Mouse (Mus musculus) embryonic stem cell, embryonic (primary cell): Measurements from ENCODE around the gene Chst15.

ENCODE experiments used
- CTCF ChIA-PET, 4 experiments: fragments of 300-600 bp in 2 of 4; fragments of 350-600 bp in 2 of 4; sonication (Branson Sonifier 250); formaldehyde crosslinking; loops; one replicate each; lab custom pipeline; 2022; ENCODE audit warnings: inconsistent platforms in 2 of 4; lab: Charles Lee
- POLR2A ChIA-PET, 4 experiments: fragments of 300-600 bp in 2 of 4; fragments of 350-600 bp in 2 of 4; sonication (Branson Sonifier 250); formaldehyde crosslinking; loops; one replicate each; lab custom pipeline; 2022; ENCODE audit warnings: antibody characterized with exemption in 4 of 4, inconsistent platforms in 1 of 4; lab: Charles Lee

Chst15 gene

GRCm38 (mm10) chr7:132284795-132285194 lies 32.2 kb downstream of the Chst15 start:
- POLR2A ChIA-PET: no interaction called here

DNA sequence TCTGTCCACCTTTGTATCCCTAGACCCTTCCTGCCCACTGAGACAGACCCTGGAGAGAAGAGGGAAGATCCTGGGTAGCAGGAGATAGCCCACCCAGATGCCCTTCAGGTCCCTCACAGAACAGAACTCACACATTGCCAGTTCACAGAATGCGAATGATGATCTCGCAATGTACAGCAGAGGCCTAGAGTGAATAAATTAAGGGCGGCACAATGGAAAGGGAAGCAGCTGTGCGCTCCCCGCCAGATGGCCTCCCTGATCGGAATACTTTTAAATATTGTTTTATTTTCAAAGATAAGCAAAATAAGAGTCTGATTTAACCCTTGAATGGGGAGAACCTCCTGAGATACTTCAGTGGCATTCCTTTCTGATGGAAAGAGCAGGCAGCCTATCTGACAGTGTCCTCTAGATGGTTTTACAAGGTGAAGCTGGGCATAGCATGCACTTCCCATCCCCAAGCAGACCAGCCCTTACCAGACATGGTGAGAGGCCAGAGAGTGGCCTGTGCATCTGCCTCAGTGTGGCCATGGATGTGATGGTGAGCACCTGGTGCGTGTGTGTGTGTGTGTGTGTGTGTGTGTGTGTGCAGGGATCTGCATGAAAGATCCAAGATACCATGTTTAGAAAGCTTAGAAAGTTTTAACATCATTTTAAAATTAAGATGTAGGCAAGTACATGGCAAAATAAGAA lies 32.8 kb downstream of the Chst15 start:
- POLR2A ChIA-PET: no interaction called here
- CTCF ChIA-PET: interaction anchor here in 1 of 4 experiments (0.7 kb wide), 1 partner anchor 40 kb away, joined by 3 read pairs; no protein-coding TSS in a partner anchor

More at GRCm38 (mm10) chr7:132284795-132285194, 32.2 kb downstream of the Chst15 start:
- CTCF ChIA-PET: interaction anchor here in 1 of 4 experiments (0.7 kb wide), 1 partner anchor 39 kb away, joined by 3 read pairs; no protein-coding TSS in a partner anchor

- CTCF ChIA-PET: interaction anchor here in 1 of 4 experiments (0.6 kb wide), 1 partner anchor 628 kb away, joined by 3 read pairs; no protein-coding TSS in a partner anchor
- POLR2A ChIA-PET: no interaction called here
Observed at GRCm38 (mm10) chr7:132282576-132282975, 34.5 kb downstream of the Chst15 start.

- ChIA-PET CTCF (no interaction called here), POLR2A (no interaction called here)
Observed at GRCm38 (mm10) chr7:132282161-132282560, 34.9 kb downstream of the Chst15 start.

- ChIA-PET CTCF (no interaction called here), POLR2A (no interaction called here)
Observed at GRCm38 (mm10) chr7:132281753-132282152, 35.3 kb downstream of the Chst15 start.

DNA sequence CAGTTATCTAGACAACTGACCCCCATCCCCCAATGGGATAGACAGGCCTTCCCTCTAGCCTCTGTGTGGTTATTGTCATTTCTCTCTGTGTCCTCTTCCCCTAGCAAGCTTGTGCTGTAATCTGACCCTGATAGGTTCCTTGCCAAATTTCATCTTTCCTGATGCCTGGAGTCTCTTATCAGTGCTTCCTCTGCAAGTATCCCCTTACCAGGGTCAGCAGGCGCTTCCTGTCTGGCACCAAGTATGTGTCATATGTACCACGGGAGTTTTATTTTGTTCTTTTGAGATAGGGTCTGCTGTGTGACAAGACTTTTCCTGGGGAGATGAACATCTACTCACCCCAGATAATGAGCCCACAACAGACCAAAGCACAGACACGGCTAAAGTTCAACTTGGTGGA lies 38.4 kb downstream of the Chst15 start:
- ChIA-PET POLR2A (no interaction called here), CTCF (interaction anchor here in 1 of 4 experiments (0.5 kb wide), 1 partner anchor 9 kb away, joined by 3 read pairs; no protein-coding TSS in a partner anchor)

GRCm38 (mm10) chr7:132276287-132276686 lies 40.7 kb downstream of the Chst15 start:
- CTCF ChIA-PET: no interaction called here
- POLR2A ChIA-PET: interaction anchor here in 1 of 4 experiments (1.2 to 1.3 kb wide), 2 partner anchors 10 to 30 kb away, joined by 3 to 4 read pairs; no protein-coding TSS in a partner anchor

DNA sequence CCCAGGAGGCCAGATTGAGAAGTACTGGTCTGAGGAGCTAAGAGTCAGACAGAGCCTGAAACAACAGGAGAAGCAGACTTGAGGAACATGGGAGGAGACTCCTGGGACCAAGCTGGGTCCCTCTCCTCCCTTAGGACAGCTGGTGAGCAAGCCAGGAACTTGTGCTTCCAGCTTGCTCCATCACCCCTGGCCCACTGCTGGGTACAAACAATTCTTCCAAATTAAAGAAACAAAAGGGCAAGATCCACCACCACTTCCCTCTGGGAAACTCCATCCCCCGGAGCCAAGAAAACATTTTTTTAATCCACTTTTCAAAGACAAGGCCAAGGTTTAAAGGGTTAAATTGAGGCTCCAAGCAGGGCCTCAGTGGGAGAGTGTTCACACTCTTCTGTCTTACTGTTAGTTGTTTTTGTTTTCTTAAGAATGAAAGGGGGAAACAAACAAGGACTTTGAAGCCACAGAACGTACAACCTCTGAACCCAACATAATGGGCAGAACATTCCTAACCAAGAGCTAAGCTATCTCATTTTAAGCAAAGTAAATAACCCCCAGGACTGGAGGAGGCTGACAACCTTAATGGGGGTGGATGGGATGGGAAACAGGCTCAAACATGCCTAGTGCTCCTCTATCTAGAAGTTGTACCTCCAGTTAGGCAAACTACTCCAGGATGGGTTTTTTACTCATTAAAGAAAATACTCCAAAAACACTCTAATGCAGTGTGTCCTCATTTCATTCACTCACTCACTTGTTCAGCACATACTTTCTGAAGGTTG lies 43.1 kb downstream of the Chst15 start:
- CTCF ChIA-PET: no interaction called here

GRCm38 (mm10) chr7:132272984-132273383 lies 44.0 kb downstream of the Chst15 start:
- CTCF ChIA-PET: no interaction called here
- POLR2A ChIA-PET: no interaction called here

More for the DNA sequence above, 43.1 kb downstream of the Chst15 start:
- POLR2A ChIA-PET: interaction anchor here in 2 of 4 experiments (0.5 to 1.6 kb wide), 3 partner anchors 10 to 27 kb away, joined by 3 to 6 read pairs (median 4); no protein-coding TSS in a partner anchor

DNA sequence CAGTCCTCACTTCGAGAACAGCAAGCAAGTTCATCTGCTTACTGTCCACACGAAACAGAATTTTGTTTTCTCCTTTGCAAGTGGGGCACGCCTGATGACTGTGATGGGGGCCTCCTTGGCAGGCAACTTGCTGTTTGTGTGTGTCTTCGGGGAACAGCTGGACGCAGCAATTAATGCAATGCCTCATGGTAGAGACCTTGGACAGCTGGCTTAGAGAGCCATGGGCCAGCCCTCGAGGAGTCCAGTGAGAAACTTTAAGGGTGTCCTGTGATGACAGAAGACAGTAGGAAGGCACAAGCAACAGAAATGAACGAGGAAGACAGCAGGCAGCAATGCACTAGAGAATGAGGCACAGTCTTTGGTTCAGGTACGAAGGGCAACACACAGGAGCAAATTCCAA lies 46.7 kb downstream of the Chst15 start:
- POLR2A ChIA-PET: no interaction called here
- CTCF ChIA-PET: no interaction called here

GRCm38 (mm10) chr7:132269661-132270060 lies 47.4 kb downstream of the Chst15 start:
- CTCF ChIA-PET: interaction anchor here in 1 of 4 experiments (0.6 kb wide), 1 partner anchor 9 kb away, joined by 3 read pairs; no protein-coding TSS in a partner anchor
- POLR2A ChIA-PET: no interaction called here

- ChIA-PET CTCF (no interaction called here), POLR2A (no interaction called here)
Observed at GRCm38 (mm10) chr7:132267721-132268498, 49.1 kb downstream of the Chst15 start.

- ChIA-PET POLR2A (interaction anchor here in 1 of 4 experiments (1.0 kb wide), 1 partner anchor 10 kb away, joined by 3 read pairs; no protein-coding TSS in a partner anchor), CTCF (no interaction called here)
Observed at GRCm38 (mm10) chr7:132264763-132265162, 52.3 kb downstream of the Chst15 start.

GRCm38 (mm10) chr7:132263186-132263585 lies 53.8 kb downstream of the Chst15 start:
- CTCF ChIA-PET: interaction anchor here in 3 of 4 experiments (0.6 to 0.9 kb wide), 3 partner anchors 50 to 635 kb away, joined by 3 to 8 read pairs (median 3); no protein-coding TSS in a partner anchor

DNA sequence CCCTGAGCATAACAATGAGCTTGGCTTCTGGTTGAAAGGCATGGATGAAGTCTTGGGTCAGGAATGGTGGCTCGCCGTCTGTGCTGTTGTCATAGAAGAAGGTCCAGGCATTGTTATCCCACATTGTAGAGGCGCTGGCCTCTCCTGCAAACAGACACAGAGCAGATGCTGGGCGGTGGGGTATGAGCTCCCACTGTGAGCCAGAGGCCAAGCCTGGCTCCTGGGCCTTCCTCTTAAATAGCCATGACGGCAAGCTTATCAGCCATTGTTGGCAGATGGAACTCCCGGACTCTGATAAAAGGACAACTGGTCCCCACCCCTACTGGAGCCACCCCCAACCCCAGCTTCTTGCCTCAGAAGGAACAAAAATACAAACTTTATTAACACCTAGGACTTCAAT lies 54.3 kb downstream of the Chst15 start:
- CTCF ChIA-PET: interaction anchor here in 2 of 4 experiments (0.6 to 0.7 kb wide), 2 partner anchors 453 to 636 kb away, joined by 3 to 8 read pairs; no protein-coding TSS in a partner anchor
- POLR2A ChIA-PET: interaction anchor here in 3 of 4 experiments (0.5 to 1.5 kb wide), 6 partner anchors 14 to 716 kb away, joined by 3 to 5 read pairs (median 3); partner anchors contain the start of gene Chst15 (in 2 of the 3)

More at GRCm38 (mm10) chr7:132263186-132263585, 53.8 kb downstream of the Chst15 start:
- POLR2A ChIA-PET: interaction anchor here in 3 of 4 experiments (0.5 to 1.5 kb wide), 6 partner anchors 14 to 715 kb away, joined by 3 to 5 read pairs (median 3); partner anchors contain the start of gene Chst15 (in 2 of the 3)

GRCm38 (mm10) chr7:132261885-132262284 lies 55.1 kb downstream of the Chst15 start:
- ChIA-PET CTCF (interaction anchor here in 1 of 4 experiments (1.0 kb wide), 1 partner anchor 210 kb away, joined by 3 read pairs; no protein-coding TSS in a partner anchor), POLR2A (interaction anchor here in 2 of 4 experiments (0.7 to 1.5 kb wide), 2 partner anchors 55 to 182 kb away, joined by 3 to 5 read pairs; partner anchors contain the start of gene Chst15 (in 1 of the 2))

GRCm38 (mm10) chr7:132260632-132261031 lies 56.4 kb downstream of the Chst15 start:
- POLR2A ChIA-PET: no interaction called here
- CTCF ChIA-PET: interaction anchor here in 1 of 4 experiments (1.0 to 1.1 kb wide), 2 partner anchors 56 to 211 kb away, joined by 3 read pairs; no protein-coding TSS in a partner anchor

DNA sequence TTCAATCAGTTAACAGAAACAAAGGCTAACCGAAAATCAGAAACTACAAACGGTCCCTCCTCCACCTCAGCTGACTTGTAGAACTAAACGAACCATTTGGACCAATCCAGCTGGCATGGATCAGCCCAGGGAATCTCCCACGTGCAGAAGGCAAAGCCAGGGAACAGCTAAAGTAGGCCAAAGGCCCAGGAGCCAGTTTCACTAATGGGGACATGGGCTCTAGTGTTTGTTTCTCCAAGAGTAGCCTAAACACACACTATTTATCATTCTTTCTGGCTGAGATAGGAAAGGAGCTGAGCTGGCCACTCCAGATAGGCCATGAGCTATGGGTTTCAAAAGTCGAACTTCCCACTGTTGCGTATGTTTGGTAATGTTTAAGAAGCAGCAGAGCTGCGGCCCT lies 58.2 kb downstream of the Chst15 start:
- CTCF ChIA-PET: no interaction called here
- POLR2A ChIA-PET: interaction anchor here in 1 of 4 experiments (0.6 kb wide), 1 partner anchor 794 kb away, joined by 4 read pairs; no protein-coding TSS in a partner anchor
